Mouse (Mus musculus) kidney, postnatal 25 days (tissue): ENCODE data around the gene BC030867.

ENCODE experiments used
- DNase-seq, 2 experiments: peaks; one replicate each; pipeline ENCODE4 v3.0.0; 2021; ENCODE audit warnings: mixed read lengths in 2 of 2

Gene BC030867

DNA sequence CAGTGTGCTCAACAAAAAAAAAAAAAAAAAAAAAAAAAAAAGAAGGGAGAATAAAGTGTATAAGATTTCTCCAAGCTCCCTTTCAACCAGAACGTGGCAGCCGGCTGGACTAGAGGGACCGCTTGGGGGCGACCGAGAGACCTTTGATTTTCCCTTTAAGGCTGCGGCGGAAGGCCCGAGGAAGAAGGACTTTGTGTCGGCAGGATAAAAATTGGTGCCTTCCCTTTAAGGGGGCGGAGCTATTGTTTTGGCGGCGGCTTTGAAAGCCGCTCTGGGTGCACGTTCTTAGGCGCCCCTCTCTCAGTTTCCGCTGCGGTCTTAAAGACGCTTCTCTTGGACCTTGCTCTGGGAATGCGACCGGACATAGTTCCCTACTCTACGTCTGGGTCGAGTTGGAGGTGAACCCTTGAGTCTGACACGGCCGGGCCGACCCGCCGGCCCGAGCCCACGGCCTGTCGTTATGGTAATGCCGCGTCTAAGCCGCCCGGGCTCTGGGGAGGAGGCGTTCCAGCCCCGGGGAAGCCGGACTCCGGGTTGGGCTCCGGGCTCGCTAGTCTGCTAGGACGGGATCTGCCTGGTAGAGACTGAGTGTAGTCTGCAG, at the start of gene BC030867:
Gene BC030867 (plus strand): TSS at position 253 of the 601 bp plus-strand sequence.
- peak; percentile 92 to 98 for DNase-seq

GRCm38 (mm10) chr11:102199856-102200255, 48.8 kb upstream of the BC030867 start:
- DNase-seq = peak in 1 of 2 experiments; percentile 34

DNA sequence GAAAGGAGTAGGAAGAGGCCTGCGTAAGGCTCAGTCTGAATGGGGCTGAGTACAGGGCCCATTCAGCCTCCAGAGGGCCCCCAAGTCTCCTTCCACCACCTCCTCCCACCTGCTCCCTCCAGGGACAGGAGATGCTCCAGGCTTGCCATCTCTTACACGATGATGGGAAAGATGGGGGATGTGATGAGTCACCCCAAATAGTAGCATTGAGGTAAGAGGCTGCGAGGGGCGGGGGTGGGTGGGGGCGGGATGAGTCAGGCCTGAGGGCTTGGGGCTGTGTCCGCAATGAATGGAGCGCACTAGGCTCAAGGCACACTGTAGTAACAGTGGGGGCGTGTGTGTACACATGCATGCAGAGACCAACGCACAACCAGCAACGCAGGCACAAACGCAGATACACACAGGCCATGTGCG, 47.3 kb upstream of the BC030867 start:
- DNase-seq = no peak

- peak in 1 of 2 experiments; percentile 34 for DNase-seq
Observed at GRCm38 (mm10) chr11:102206481-102206880, 42.2 kb upstream of the BC030867 start.

- DNase-seq = peak; percentile 36 to 62
Observed at GRCm38 (mm10) chr11:102207825-102208777, 40.6 kb upstream of the BC030867 start.

GRCm38 (mm10) chr11:102208846-102209245, 39.8 kb upstream of the BC030867 start:
- DNase-seq = no peak

- peak; percentile 36 to 44 for DNase-seq
Observed at GRCm38 (mm10) chr11:102209742-102210141, 38.9 kb upstream of the BC030867 start.

DNA sequence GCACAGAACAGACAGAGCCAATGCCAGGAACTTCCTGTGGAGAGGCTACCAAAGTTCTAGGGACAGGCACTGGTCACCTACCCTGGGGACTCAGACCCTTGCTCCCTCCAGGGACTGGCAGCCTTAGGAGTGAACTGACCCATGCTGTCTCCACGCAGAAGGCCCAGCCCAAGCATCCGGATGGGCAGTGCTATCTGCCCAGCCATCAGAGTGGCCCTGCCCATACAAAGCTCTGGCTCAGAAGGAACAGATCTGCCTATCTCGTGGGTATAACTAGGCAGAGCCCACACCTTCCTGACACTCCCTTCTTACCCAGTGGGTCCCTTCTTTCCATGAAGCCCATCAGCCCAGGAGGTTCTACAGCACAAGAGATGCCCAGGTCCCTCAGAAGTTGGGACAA, 38.5 kb upstream of the BC030867 start:
- peak in 1 of 2 experiments; percentile 40 for DNase-seq

- DNase-seq = peak in 1 of 2 experiments; percentile 32
Observed at GRCm38 (mm10) chr11:102211011-102211410, 37.7 kb upstream of the BC030867 start.

- DNase-seq = peak; percentile 46 to 57
Observed at GRCm38 (mm10) chr11:102211936-102212341, 36.7 kb upstream of the BC030867 start.

GRCm38 (mm10) chr11:102214430-102215156, 34.1 kb upstream of the BC030867 start:
- peak in 1 of 2 experiments; percentile 57 for DNase-seq

- DNase-seq = peak in 1 of 2 experiments; percentile 37
Observed at GRCm38 (mm10) chr11:102215511-102215910, 33.2 kb upstream of the BC030867 start.

DNA sequence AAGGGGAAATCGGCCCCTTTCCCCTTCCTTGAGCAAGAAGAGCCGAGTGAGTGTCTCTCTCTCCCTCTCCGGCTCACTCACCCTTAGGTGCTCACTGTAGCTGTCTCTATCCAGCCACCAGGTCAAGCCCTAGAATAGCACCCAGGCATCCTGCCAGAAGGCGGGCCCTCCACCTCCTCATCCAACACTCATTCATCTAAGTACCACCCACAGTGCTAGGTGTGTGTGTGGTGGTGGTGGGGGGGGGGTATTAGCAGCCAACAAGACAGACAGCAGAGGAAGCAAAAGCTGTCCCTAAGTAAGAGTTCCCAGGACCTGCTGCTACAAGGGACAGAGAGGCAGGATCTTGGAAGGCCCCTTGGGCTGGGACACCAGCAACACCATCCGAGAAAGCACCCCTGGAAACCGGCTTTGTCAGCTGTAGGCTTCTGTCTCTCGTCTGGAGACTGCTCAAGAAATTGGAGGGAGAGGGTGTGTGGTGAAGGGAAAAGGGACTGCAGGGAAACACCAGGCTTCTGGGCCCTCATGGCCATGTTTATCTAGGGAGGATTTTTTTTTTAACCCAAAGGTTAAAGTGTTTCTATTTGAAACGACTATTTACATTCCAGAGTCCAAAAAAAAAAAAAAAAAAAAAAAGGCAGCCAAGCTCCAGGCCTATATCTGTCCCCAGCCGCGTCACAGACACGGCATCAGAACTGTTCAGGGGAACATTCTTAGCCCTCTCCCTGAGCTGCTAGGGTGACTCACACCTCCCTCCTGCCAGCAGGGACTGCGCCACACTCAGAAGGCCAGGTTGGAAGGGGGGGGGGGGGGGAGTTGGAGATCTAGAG, 32.4 kb upstream of the BC030867 start:
- DNase-seq = peak; percentile 87 to 92

DNA sequence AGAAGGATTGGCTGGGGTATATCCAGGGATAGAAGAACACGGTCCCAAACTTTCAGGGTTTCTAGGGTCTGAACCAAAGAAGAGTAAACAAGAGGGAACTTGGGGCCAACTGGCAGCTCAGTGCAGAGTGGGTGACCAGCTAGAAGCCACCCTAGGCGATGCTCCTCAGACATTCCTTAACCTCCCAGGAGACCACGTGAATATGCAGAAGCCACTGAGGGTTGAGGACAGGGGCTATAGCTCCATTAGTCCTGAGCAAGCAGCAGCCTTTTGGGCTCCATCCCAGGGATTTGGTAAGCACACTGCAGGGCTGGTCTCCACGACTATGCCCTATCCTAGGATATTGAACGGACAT, 31.8 kb upstream of the BC030867 start:
- DNase-seq = peak in 1 of 2 experiments; percentile 33

DNA sequence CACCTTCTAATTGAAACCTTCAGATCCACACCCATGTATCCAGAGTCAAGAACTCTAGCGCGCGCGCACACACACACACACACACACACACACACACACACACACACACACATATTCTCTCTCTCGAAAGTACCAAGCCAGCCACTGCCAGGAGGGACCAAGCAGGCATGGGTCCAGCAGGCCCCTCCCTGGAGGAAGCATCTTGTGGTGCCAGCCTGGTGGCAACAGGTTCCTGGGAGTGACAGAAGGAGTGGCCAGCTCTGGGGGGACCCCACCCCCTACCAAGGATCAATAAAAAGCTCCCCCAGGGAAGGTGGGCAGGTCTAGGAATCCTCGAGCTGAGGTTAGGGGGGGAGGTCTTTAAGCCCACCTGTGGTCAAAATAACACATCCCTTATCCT, 31.3 kb upstream of the BC030867 start:
- DNase-seq = peak in 1 of 2 experiments; percentile 60

- peak in 1 of 2 experiments; percentile 70 for DNase-seq
Observed at GRCm38 (mm10) chr11:102217876-102218430, 30.7 kb upstream of the BC030867 start.

GRCm38 (mm10) chr11:102218783-102219182, 29.9 kb upstream of the BC030867 start:
- peak; percentile 98 to 99 for DNase-seq

- peak in 1 of 2 experiments; percentile 49 for DNase-seq
Observed at GRCm38 (mm10) chr11:102219247-102219993, 29.3 kb upstream of the BC030867 start.

- DNase-seq = peak; percentile 50 to 73
Observed at GRCm38 (mm10) chr11:102219994-102220346, 28.7 kb upstream of the BC030867 start.

DNA sequence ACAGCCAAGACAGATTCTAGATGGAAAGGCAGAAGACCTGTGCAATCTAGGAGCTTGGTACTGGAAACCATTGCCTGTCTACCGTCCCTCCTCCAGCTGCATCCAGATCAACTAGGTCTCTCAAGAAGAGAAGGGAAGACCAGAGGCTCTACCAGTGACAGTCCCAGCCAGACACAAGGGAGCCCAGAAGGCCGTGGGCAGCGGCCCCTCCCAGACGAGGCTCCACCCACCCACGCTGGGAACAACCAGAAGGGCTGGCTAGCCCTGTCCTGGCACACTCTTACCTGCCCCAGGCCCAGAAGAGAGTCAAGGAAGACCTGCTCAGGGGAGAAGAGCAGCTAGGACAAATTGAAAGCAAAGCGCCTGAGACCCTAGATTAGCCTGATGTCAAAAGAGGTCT, 28.2 kb upstream of the BC030867 start:
- DNase-seq = peak in 1 of 2 experiments; percentile 54
